Mouse (Mus musculus) cerebellum, adult 11 months (tissue): ENCODE measurements around the gene Tomm40.

Experiments
- DNase-seq: peaks from one replicate; pipeline ENCODE4 v3.0.0; 2022

Tomm40 gene

DNA sequence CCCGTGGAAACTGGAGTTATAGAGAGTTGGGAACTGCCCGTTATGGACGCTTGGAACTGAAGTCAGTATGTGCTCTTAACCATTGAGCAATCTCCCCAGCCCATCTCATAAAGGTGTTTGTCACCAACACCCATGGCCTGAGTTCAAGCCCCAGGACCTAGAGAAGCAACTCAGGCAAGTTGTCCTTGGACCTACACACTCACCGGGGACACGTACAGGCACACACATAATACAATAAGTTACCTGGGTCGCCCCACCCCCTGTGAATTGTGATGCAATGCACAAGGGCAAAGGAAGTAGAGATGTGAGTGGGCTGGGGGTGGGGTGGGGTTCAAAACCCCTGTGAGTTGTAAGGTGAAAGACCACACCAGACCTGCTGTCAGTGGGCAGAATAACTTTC, 28.7 kb downstream of the Tomm40 start:
- DNase-seq, result no peak

DNA sequence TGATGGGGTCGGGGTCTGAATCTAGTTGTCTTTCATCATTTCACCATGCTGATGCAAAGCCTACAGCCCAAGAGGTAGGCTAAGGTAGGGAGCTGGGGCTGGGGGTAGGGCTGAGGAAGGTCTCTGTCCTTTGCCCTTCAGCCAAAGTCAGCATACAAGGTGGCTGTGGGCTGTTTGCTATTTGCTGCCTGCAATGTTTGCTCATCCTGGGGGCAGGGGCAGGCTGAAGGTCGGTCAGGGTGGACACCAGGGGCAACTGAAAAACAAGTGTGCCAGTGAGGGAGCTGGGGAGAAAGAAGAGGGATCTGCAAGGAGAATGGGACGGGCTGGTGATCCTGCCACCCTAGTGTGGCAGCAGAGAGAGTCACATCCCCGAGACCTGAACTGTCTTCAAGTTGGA, 29.9 kb downstream of the Tomm40 start:
- DNase-seq, result no peak

DNA sequence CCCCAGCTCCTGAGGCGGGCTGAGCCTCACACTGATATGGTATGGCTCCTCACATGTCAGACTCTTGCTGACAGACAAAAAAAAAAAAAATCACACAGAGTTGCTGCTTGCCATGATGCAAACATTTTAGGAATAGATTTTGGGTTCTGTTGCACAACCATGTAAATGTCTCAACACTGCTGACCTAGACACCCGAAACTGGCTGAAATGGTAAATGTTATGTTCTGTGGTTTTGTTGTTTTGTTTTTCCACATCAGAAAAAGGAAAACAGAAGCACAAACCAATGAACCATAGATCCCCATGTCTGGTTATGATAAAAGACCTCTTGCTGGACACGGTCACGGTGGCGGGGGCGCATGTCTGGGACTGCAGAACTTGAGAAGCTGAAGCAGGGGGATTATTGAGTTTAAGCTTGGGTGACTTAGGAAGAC, 31.5 kb downstream of the Tomm40 start:
- no peak for DNase-seq

DNA sequence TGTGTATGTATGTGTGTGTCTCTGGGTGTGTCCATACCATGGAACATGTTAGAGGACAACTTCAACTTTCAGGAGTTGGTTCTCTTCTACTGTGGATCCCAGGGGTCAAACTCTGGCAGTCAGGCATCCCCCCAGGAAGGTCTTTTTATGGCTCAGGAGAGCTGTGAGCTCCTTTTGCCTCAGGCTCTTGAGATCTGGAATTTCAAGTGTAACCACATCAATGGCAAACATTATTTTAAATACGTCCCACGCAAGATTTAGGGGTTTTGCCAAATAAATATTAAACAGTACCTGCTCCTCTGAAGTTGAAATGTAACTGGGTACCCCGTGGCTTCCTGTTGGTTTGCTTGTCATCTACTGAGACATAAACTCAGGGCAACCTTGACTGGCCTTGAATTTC, 32.3 kb downstream of the Tomm40 start:
- no peak for DNase-seq

DNA sequence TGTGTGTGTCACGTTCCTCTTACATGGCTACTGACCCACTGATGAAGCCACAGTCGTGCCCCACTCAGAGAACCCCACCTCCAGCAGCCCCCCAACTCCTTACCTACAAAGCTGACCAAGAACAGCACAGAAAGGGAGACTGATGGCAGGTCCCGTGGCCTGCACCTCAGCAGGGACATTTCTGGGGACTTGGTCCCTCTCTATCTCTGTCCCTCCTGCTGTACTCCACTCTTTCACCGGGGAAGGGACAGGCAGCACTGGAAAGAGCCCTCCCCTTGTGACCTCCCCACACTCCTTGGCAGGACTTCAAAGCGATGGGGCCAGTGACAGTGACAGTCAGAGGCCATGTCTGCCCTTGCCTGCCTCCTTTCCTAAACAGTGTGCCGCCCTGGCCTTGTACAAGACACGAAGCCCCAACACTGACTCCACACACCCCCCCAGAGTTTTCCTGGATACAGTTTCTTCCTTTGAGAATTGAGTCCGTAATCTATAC, 34.0 kb downstream of the Tomm40 start, which contains the start of the genes Gm44805 and Apoc4:
Gene Gm44805, minus strand, starts transcription at position 222 of the 493 bp plus-strand sequence.
Gene Apoc4, minus strand, starts transcription at position 278 of the 493 bp plus-strand sequence.
- no peak for DNase-seq

DNA sequence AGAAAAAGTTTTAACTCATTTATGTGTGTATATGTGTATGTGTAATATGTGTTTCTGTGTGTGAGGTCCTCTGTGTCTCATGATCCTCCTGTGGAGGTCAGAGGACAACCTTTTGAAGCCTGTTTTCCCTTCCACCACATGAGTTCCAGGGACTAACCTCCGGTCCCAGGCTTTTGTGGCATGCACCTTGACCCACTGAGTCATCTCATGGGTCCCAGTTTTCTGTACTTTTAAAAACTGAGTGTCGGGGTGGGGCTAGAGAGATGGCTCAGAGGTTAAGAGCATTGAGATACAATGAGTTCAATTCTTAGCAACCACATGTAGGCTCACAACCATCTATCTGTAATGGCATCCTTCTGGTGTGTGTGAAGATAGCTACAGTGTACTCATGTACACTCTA, 34.5 kb downstream of the Tomm40 start:
- DNase-seq, result no peak

DNA sequence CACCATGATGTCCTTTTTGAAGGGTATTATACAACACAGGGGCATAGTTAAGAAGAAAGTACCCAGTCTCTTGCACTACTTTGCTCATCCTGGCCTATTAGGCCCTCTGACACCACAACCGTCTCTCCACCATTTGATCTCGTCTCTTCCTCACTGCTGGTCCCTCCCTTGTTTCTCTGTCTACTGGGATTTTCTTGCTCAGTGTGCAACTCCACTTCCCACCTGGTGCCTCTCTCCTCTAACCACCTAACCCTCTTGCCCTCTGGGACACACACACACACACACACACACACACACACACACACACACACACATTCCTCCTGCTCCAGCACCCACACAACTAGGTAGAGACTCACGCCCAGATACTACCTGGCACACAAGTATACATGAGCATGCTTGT, 36.3 kb downstream of the Tomm40 start:
- DNase-seq, result no peak

DNA sequence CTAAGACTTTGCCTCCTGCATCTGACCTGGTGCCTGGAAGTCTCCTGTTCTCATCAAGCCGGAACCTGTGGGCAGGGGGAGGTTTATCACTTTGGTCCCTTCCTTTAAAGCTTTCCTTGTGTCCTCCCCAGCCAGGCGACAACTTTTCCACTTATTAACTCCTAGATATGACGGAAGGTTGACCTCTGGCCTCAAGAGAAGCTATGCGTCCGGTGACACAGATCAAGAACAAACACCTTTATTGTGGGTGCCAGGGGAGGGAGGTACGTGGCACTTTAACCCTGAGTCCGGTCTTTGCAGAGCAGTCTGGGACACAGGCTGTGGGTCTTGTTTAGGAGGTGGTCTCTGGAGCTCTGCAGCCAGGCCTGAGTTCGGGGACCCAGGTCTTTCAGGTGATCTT, 37.4 kb downstream of the Tomm40 start, which contains the start of gene Apoc2:
Gene Apoc2, minus strand, starts transcription at position 70 of the 400 bp plus-strand sequence.
- DNase-seq, result no peak

DNA sequence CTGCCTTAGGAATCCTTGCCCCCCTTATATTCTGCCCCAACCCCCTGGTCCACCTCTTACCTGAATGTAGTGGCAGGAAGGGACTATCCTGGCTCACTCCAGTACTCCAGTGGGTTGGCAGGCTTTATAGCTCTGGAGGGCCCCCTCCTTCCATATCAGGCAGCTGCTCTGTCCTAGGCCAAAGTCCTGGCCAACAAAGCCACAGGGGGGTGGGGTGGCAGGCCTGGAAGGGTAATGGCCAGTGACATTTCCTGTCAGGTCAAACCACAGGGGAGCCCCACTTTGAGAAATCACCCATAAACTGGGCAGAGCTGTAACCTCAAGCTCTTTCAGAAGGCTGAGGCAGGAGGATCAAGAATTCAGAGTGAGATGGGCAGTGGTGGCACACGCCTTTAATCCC, 38.6 kb downstream of the Tomm40 start:
- DNase-seq, result no peak

DNA sequence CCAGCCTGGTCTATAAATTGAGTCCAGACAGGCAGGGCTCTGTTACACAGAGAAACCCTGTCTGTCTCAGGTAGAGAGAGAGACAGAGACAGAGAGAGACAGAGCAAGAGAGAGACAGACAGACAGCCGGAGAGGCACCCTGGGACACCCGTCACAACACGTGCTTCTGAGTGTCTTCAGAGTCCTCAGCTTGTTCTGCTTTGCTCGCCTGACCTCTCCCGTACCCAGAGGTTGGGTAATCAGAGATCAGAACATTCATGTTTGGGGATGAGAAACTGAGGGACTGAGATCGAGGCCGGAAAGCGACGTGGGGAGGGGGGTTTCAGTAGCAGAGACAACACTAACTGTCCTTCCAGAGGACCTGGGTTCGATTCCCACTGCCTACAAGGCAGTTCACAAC, 39.4 kb downstream of the Tomm40 start:
- DNase-seq, result no peak

DNA sequence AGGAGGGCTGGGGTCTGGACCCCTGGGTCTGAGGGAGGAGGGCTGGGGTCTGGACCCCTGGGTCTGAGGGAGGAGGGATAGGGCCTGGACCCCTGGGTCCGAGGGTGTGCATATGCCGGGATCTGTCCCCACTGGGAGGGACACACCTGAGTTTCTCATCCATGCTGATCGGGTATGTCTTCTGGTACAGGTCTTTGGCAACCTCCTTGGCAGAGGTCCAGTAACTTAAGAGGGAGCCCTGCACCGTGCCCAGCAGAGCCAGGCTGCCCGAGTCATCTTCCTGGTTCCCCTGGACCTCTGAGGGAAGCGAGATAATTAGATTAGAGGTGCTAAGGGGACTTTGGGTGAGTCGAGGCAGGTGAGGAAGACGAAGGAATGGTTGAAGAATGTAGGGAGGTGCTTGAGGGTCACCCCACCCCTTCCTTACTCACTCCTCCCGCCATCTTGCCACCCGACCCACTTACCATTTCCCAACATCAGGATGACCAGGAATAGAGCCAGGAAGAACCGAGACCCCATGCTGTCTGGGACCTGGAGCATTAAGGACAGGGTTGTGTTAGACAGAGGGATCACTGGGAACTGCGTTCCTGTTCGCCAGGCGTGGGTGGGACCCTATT, 42.0 kb downstream of the Tomm40 start:
- no peak for DNase-seq

DNA sequence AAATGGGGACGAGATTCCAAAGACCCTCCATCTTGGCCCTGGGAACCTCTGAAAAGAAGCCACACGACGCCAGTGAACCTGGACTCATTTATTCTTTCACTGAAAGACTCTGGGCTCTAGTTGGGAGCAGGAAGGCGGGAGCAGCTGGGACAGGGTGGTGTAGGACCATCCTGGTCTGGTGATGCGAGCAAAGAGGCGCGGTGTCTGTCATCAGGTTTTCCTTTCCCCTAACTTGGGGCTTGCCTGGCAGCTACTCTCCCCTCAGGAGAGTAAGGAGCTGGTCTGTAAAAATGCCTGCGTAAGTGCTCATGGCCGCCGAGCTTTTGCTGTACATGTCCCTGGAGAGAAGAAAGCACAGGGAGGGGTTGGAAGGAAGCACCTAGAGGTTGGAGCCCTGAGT, 43.7 kb downstream of the Tomm40 start:
- no peak for DNase-seq

DNA sequence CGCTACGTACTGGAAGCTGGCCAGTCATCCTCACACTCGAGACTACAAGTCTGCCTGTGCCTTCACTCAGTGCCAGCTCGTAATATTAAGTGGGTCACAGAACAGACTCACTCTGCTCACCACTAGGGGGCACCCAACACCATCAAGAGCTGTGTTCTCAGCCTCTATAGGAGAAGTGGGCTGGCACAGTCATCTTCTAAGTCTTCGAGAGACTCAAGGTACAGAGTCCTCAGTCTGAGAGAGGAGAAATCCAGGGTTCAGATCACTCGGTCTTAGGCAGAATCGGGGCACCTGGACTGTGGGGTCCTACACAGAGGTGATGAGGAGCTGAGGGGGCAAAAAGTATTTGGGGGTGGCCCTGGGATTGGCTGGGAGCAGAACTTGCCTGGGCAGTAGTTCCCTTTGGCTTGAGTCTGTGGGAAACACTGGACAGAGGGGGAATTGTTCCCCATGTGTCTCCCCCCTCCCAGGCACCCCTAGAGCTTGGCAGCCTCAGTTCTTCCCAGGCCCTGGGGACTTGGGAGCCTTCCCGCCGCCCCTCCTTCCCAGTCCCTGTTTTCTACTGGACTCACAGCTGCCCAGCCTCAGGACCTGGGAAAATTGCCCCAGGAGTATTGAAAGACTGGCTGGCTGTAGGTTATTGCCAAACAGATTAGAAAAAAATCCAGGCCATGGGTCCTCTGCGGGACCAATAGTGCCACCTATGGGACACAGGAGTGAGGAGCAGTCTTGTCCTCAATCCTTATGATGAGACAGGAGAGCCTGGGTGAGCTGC, 46.1 kb downstream of the Tomm40 start:
- peak; percentile 91 for DNase-seq

DNA sequence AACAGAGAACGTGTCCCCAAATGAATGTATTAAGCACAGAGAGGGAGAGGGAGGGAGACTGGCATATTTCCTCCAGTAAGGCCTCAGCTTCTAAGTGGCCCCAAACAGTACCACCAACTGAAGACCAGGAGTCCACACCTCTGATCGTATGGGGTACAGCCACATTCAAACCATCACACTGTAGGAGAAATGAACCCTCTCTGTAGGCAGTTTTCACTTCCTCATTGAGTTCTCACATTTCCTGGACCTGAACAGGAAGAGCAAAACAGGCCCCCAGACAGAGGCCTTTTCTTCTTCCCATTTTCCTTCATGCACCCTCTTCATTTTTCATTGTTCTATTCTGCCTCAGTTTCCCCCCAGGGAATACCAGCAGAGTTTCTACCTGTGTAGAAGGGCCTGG, 47.8 kb downstream of the Tomm40 start:
- DNase-seq, result no peak

DNA sequence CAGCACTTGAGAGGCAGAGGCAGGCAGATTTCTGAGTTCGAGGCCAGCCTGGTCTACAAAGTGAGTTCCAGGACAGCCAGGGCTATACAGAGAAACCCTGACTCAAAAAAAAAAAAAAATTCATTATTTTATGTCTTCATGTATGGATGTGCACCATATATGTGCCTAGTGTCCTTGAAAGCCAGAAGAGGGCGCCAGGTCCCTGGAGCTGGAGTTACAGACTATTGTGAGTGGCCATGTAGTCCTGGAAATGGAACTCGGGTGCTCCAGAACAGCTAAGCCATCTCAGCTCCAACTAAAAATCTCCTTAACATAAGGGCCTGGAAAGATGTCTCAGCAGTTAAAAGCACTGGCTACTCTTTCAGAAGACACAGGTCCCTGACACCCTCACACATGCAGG, 48.5 kb downstream of the Tomm40 start:
- no peak for DNase-seq

DNA sequence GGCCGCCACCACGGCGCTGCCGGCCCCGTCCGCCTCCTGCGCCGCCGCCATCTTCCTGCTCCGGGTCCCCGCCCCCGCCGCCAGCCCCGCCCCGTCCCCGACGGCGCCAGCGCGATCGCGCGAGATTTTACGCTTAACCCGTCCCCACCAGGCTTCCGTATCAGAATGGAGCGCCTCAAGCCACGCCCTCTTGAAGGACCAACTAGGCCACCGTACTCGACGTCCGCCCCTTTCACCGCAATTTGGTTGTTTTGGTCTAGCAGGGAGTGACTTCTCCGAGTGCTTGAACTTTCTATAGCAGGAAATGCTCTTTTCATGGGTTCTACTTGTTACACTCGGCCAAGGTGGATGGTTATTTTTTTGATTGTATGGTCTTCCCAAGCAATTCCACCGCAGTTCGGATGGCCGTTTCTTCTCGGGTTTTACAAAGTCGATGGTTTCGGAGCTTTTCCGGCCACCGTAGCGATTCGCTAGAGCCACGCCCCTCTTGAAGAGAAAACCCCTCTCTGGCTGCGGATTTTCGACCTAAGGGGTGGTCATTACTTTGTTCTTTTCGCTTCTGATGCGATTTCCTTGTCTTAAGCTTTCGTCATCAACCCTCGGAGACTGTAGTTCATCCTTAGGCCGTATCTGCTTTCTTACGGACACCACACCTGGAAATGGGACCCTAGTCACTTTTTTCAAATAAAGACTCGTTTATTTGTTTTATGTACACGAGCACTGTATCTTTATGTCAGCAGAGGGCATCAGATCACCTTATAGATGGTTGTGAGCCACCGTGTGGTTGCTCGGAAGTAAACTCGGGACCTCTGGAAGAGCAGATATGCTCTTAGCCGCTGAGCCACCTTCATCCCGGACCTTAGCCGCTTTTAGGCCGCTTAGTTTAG, 50.0 kb downstream of the Tomm40 start, which contains the start of gene Clptm1:
Gene Clptm1, minus strand, starts transcription at position 79 of the 887 bp plus-strand sequence.
- DNase-seq, result peak; percentile 96

DNA sequence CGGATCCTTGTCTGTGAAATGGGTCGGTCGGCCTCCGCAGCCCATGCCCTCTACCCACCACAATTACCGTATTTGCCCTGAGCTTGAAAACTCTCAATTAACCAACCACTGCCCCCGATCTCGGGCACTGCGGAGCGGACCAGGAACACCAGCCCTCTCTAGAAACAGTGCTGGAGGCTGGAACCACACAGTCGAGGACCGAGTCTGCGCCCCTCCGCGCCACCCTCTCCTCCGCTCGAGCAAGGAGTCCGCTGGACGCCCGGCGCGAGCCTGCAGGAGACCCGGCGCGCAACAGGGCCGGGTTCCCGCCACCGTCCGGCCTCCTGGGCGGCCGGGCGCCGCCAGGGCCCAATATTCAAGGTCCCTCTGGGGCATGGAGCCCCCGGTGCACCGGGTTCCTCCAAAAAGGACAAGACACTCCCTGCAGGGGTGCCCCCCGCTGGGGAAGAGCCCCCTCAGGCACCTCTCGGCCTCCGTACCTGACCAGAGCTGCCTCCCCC, 50.7 kb downstream of the Tomm40 start:
- DNase-seq, result no peak

DNA sequence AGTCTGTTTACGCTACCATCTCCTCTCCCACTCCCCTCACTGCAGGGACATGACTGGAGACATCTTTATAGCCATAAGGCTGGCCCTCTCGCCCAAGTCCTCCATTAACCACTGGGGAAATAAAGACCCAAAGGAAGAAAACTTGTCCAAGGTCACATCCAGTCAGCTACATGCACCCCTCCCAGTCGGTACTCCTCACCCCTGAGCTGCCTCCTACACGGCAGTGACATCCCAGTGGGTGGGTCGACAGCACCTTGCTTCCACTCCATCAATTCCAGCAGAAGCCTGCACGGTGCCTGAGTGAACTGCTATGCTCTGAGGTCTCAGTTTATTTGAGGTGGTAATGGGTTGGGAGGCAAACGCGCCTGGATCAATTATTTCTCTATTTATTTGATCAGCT, 51.3 kb downstream of the Tomm40 start:
- DNase-seq, result peak; percentile 34

DNA sequence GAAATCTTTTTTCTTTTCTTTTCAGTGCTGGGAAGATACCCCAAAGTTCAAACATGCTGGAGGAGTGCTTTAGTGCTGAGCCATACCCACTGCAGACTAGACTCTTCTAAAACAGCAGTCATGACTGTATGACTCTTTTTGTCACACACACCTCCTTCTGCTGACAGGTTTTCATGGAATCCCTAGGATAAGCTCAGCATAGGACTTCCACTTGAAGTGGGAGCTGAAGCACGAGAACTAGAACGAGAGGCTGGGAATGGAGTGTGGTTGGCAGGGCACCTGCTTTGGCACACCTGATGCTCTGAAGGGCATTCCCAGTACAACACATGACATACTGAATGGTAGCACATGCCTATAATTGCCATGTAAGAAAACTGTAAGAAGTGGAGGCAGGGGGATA, 62.6 kb downstream of the Tomm40 start:
- no peak for DNase-seq
